Mouse (Mus musculus): Measurements from ENCODE around the gene Slc6a5. TPM values are rescaled to one million over a fixed set of nuclear protein-coding genes. Genes with fewer than 3 reads are reported as not detected.

Gene Slc6a5
- polyA plus RNA-seq, 1 experiment from 2014 or later = not detected

DNA sequence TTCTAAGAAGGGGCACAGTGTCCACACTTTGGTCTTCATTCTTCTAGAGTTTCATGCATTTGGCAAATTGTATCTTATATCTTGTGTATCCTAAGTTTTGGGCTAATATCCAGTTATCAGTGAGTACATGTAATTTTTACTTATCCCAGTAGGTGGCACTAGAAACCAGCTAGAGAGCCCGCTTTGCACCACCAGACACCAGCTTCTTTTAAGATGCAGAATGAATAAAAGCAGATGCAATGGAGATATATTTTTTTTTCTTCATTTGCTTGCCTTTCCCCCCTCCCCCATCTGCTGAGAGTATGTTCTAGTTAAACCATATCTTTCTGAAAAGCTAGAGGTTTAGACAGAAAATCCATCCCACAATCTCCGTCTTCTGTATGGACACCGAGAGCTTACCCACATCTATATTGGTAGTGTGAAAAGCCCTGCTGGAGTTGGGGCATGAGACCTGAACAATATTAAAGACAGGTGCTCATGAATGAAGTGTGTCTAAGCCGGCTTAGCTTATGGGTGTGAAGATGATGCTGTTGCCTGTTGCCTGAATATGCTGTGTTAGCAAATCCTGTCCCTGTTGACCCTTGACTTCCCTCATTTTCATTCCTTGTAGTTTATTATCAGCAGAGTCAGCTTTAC is 43.7 kb downstream of the Slc6a5 start:
- Histone ChIP-seq H3K36me3 (replicated peaks) (no peaks in the 10 kb centered on the region), H3K9me3 (no peaks in the 10 kb centered on the region), H3K27ac (no peak overlapping the region), H3K4me2 (no peak overlapping the region), H3K9ac (no peak overlapping the region), H3K4me1 (no peaks in the 10 kb centered on the region), H3K27me3 (peaks cover 13% of the 10 kb centered on the region; the same call in 1 of the 2 replicates), H3K4me3 (replicated peaks) (no peak overlapping the region)
- 46% methylated on average over 4 of the region's 4 CpGs for WGBS
- ATAC-seq (ENCODE audit: low FRiP score) = peak; percentile 41; the same call in 1 of the 2 replicates

DNA sequence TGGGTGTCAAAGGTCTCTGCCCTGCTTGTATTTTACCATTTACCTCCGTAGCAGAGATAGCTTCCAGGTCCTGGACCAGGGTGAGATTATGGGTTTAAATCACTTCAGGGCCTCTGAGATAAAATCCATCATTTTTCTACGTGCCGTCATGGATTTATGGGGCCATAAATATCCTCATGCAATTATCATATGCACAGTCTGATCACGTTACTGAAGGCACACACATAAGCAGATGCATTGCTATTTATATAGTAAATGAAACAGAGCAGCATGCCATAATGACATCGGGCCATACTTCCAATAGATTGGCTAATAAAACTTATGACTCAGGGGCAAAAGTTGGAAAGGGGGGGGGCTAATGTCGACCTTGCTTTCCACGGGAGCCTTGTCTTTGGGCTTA is 44.9 kb downstream of the Slc6a5 start:
- Histone ChIP-seq H3K4me2 (no peak overlapping the region), H3K9me3 (no peaks in the 10 kb centered on the region), H3K4me1 (no peaks in the 10 kb centered on the region), H3K27me3 (peaks cover 13% of the 10 kb centered on the region; the same call in 1 of the 2 replicates), H3K27ac (no peak overlapping the region), H3K9ac (no peak overlapping the region), H3K36me3 (replicated peaks) (no peaks in the 10 kb centered on the region), H3K4me3 (replicated peaks) (no peak overlapping the region)
- 84% methylated on average over 7 of the region's 7 CpGs for WGBS
- ATAC-seq (ENCODE audit: low FRiP score) = no peak

DNA sequence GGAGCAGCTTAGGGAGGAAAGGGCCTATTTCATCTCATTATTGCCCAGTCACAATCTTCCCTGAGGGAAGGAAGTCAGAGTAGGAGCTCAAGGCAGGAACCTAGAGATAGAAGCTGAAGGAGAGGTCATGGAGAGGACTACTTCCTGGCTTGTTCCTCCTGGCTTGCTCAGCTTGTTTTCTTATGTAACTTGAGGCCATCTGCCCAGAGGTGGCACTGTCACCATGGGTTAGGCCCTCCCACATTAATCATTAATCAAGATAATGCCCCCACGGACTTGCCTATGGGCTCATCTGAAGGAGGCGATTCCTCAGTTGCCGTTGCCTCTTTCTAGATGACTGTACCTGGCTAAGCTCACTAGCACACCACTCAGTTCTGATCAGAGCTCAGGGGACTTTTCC is 47.2 kb downstream of the Slc6a5 start:
- no peak overlapping the region for H3K9ac ChIP-seq
- H3K27ac ChIP-seq = no peak overlapping the region
- H3K4me2 ChIP-seq = no peak overlapping the region
- H3K4me1 ChIP-seq = no peaks in the 10 kb centered on the region
- 83% methylated on average over 3 of the region's 3 CpGs for WGBS
- H3K4me3 ChIP-seq (replicated peaks) = no peak overlapping the region
- H3K9me3 ChIP-seq = no peaks in the 10 kb centered on the region
- ATAC-seq (ENCODE audit: low FRiP score) = no peak
- no peaks in the 10 kb centered on the region; the same call in 1 of the 2 replicates for H3K27me3 ChIP-seq
- H3K36me3 ChIP-seq (replicated peaks) = no peaks in the 10 kb centered on the region

DNA sequence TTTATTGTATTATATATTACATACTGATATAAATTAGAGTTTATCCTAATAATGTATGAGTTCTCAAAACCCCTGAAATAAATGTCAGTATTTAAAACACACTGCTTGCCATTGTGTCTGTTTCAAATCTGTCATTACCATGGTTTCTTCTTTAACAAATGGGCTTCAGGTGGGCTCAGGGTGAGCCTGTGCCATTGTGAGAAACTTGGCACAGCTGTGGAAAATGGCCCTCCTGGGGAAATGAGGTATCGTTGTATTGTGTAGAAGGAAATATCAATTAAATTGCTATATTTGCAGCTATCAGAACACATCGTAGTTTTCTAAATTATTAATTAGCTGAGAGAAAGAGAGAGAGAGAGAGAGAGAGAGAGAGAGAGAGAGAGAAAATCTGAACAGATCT is 53.8 kb downstream of the Slc6a5 start:
- Histone ChIP-seq H3K27me3 (no peaks in the 10 kb centered on the region), H3K4me1 (no peaks in the 10 kb centered on the region), H3K27ac (no peak overlapping the region), H3K4me2 (no peak overlapping the region), H3K4me3 (replicated peaks) (no peak overlapping the region), H3K9me3 (no peaks in the 10 kb centered on the region), H3K9ac (no peak overlapping the region), H3K36me3 (replicated peaks) (no peaks in the 10 kb centered on the region)
- 83% methylated on average over 2 of the region's 2 CpGs for WGBS
- no peak for ATAC-seq (ENCODE audit: low FRiP score)

DNA sequence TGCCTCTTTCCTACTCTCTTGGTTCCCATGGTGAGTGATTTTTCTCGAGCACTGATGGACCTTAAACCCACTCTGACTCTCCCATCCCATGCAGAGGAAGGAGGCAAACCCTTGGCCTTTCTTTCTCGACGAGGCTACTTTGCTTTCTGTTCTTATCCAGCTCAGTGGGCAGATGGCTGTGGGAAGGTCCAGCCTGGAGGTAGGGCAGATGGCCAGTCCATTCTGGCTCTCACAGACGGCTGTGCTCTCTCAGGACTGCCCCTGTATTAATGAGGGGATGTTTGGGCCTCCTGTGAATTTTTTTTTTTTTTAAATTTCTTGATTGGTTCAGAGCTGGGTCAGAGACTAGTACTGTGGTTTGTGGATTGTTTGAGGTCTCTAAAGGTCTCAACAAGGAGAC is 59.6 kb downstream of the Slc6a5 start:
- Histone ChIP-seq H3K9me3 (no peaks in the 10 kb centered on the region), H3K27ac (no peak overlapping the region), H3K27me3 (peaks cover 33% of the 10 kb centered on the region), H3K4me2 (no peak overlapping the region), H3K4me1 (peaks cover 3% of the 10 kb centered on the region), H3K36me3 (replicated peaks) (no peaks in the 10 kb centered on the region), H3K4me3 (replicated peaks) (no peak overlapping the region), H3K9ac (no peak overlapping the region)
- WGBS = 37% methylated on average over 4 of the region's 4 CpGs
- ATAC-seq (ENCODE audit: low FRiP score) = no peak

DNA sequence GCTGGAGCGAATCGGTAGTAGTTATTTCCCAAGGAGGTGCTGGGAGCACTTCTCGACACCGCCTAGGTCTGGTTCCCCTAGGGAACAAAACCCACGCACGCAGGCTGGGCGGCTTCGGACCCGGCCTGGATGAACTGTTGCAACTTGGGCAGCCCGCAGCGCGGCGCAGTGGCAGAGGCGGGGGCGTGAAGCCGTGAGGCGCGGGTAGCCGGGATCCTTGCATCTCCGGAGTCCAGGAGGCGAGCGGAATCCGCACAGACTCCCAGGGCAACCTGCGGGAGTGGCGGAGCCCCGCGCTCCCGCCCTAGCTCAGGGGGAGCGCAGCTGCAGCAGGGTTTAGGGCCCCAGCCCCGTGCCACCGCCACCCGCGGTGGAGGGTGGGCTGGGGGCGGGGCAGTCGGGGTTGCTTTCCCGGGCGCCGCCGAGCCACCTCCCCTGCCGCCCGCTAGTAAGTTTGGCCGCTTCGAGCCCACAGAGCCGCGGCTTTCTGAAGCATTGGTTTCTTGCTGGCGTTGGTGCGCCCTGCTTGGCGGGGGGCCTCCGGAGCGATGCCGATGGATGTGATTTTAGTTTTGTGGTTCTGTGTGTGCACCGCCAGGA is 65.0 kb downstream of the Slc6a5 start, which contains the start of gene Nell1:
Gene Nell1, plus strand, starts transcription at position 24 of the 600 bp plus-strand sequence.
- no peaks in the 10 kb centered on the region for H3K9me3 ChIP-seq
- H3K4me3 ChIP-seq (replicated peaks) = peak within 1 kb of the TSS; percentile 57
- peak within 1 kb of the TSS; percentile 99 for H3K4me2 ChIP-seq
- H3K27me3 ChIP-seq = peaks cover 87% of the 10 kb centered on the region
- H3K4me1 ChIP-seq = peaks cover 18% of the 10 kb centered on the region
- no peaks in the 10 kb centered on the region for H3K36me3 ChIP-seq (replicated peaks)
- under 1% methylated on average over 49 of the region's 52 CpGs for WGBS
- H3K27ac ChIP-seq = no peak within 1 kb of the TSS
- H3K9ac ChIP-seq = peak within 1 kb of the TSS; percentile 61
- ATAC-seq (ENCODE audit: low FRiP score) = peak; percentile 73

DNA sequence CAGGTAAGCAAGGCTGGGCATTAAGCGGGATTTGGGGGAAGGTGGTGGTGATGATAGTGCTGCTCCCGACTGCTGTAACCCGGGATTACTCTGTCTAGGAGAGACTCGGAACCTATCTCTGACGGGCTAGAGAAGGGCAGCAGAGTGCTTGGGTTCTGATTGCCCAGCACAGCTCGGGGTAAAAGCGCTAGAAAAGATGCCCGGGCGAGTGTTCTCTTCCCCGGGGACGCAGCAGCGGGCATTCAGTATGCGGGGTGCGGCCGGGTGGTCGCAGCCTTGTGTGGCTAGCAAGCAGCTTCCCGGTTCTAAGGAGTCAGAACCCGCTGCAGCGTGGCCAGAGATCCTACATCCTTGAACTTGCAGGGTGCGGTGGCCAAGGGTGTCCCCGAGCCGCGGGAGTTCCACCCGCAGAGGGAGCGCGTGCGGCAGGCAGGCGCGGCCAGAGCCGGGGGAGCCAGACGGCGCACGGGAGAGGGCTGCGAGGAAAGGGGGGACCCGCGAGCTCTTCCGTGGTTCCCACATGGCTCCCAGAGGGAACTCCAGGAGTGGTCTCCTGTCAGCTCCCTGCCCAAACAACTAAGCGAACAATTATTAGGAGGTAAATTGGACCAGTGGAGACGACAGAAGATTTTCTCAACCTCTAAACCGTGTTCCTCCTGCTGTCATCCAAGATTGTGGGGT is 65.6 kb downstream of the Slc6a5 start:
- H3K27ac ChIP-seq = no peak overlapping the region
- H3K9ac ChIP-seq = peak overlapping the region; percentile 61
- H3K9me3 ChIP-seq = no peaks in the 10 kb centered on the region
- peak overlapping the region; percentile 57 for H3K4me3 ChIP-seq (replicated peaks)
- H3K27me3 ChIP-seq = peaks cover 94% of the 10 kb centered on the region
- ATAC-seq (ENCODE audit: low FRiP score) = peak; percentile 54
- peaks cover 18% of the 10 kb centered on the region for H3K4me1 ChIP-seq
- WGBS = 0% methylated on average over 35 of the region's 40 CpGs
- peak overlapping the region; percentile 99 for H3K4me2 ChIP-seq
- no peaks in the 10 kb centered on the region for H3K36me3 ChIP-seq (replicated peaks)

DNA sequence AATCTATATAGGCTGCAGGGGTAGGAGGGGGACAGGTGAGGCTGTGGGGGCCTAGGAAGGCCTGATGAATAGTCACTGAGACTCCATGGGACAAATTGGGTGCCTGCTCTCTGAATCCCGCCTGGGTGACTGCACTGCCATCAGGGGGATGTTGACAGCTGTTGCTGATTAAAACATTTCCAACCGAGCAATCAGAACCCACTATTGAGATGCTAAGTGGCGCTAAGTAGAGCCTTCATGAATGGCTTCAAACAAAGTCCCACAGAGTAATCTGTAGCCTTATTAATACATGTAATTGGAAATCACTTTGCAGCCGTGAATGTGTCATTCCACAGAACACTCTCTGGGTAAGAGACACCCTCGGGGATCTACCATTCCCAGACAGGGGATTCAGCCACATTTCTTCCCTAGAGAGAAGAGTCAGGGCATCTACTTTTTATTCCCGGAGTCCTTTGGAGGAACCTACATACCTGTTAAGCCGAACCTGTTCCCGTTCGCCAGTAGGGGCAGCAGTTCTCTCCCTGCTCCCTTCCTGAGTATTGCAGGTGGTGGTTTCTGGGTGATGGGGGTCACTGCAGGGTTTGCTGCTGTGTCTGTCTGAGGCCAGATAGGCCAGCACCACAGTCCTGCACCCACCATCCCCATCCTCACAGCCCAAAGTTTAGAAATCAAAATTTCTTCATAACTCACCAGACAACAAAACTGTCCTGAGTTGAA is 71.7 kb downstream of the Slc6a5 start:
- H3K9ac ChIP-seq = no peak overlapping the region
- H3K4me1 ChIP-seq = peaks cover 19% of the 10 kb centered on the region
- ATAC-seq (ENCODE audit: low FRiP score) = peak; percentile 76
- no peak overlapping the region for H3K27ac ChIP-seq
- no peaks in the 10 kb centered on the region for H3K9me3 ChIP-seq
- H3K4me3 ChIP-seq (replicated peaks) = no peak overlapping the region
- peaks cover 78% of the 10 kb centered on the region for H3K27me3 ChIP-seq
- WGBS = 4% methylated on average over 9 of the region's 9 CpGs
- no peak overlapping the region for H3K4me2 ChIP-seq
- H3K36me3 ChIP-seq (replicated peaks) = no peaks in the 10 kb centered on the region

DNA sequence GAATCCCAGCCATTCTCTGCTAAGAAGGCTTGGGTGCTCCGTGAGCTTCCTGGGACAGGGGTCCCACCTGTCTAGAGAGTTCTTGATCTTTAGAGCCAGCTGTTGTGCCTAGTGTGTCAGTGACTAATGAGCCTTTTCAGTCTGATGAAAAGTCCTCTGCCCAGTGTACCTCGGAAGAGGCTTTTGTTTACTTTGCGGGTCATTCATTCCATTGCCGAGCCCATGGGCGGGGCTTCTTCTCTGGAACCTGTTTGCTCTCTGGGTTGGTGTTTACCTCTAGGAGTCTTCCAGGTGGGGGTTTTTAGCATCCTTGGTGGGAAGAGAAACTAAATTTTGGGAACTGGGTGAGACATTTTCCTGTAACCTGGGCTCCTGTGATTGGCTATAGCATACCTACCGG is 74.8 kb downstream of the Slc6a5 start:
- no peak for ATAC-seq (ENCODE audit: low FRiP score)
- no peak overlapping the region for H3K4me2 ChIP-seq
- no peaks in the 10 kb centered on the region for H3K36me3 ChIP-seq (replicated peaks)
- H3K9me3 ChIP-seq = no peaks in the 10 kb centered on the region
- no peak overlapping the region for H3K27ac ChIP-seq
- H3K27me3 ChIP-seq = peaks cover 48% of the 10 kb centered on the region
- no peak overlapping the region for H3K9ac ChIP-seq
- H3K4me1 ChIP-seq = peaks cover 19% of the 10 kb centered on the region
- no peak overlapping the region for H3K4me3 ChIP-seq (replicated peaks)
- WGBS = 15% methylated on average over 6 of the region's 6 CpGs

DNA sequence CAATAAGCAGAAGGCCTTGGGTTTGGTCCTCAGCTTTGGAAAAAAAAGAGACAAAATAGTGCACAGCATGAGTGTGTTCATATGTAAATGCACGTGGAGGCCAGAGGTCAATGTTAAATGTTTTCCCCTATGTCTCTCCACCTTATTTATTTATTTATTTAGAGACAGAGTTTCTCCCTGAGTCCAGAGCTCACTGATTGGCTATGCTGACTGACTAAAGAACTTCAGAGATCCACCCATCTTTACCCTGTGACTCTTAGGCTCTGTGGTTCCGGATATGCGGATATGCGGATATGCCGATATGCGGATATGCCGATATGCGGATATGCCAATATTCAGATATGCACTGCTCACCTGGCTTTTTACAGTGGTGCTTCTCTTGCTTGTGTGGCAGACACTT is 76.0 kb downstream of the Slc6a5 start:
- Histone ChIP-seq H3K9ac (no peak overlapping the region), H3K36me3 (replicated peaks) (no peaks in the 10 kb centered on the region), H3K9me3 (no peaks in the 10 kb centered on the region), H3K27me3 (peaks cover 35% of the 10 kb centered on the region), H3K27ac (no peak overlapping the region), H3K4me2 (no peak overlapping the region), H3K4me1 (peaks cover 19% of the 10 kb centered on the region), H3K4me3 (replicated peaks) (no peak overlapping the region)
- 92% methylated on average over 8 of the region's 8 CpGs for WGBS
- no peak for ATAC-seq (ENCODE audit: low FRiP score)

DNA sequence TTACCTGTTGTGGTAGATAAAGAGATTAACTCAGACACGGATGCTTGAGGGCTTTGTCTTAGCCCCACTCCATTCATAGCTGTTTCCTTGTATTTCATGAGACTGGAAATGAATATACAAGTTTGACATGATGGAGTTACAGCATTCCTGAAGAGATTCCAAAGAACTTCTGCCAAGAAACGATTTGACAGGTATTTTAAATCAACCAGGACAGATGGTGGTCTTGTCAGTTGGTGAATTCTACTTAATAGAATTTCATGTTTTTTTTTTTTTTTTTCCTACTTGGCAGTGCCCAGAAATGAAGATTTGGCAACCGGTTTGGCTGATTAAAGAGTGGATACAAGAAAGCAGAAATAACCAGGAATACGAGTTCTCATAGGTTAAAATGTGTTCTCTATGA is 89.4 kb downstream of the Slc6a5 start:
- ATAC-seq (ENCODE audit: low FRiP score) = no peak
- Histone ChIP-seq H3K9ac (no peak overlapping the region), H3K4me2 (no peak overlapping the region), H3K27ac (no peak overlapping the region), H3K4me3 (replicated peaks) (no peak overlapping the region), H3K9me3 (no peaks in the 10 kb centered on the region), H3K4me1 (no peaks in the 10 kb centered on the region), H3K27me3 (no peaks in the 10 kb centered on the region), H3K36me3 (replicated peaks) (no peaks in the 10 kb centered on the region)
- WGBS = 84% methylated on average over 4 of the region's 4 CpGs

DNA sequence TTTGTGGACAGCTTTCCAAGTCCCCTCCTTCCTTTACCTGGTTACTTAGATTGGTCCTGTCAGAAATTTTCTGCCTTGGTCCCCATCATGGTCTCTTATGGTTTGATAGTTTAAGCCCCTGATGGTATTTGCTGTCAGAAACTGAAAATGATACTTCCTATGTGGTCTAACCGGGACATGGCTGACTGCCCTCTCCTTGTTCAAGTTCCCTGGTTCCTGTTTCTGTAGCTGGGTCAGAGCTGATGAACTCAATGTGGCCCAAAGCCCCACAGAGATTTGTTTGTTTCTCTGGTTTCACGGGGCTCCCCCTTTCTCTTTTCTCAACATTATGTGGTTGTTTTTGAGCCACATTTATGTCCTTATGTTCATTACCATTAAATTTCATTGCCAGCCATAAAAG is 95.3 kb downstream of the Slc6a5 start:
- no peak for ATAC-seq (ENCODE audit: low FRiP score)
- Histone ChIP-seq H3K4me3 (replicated peaks) (no peak overlapping the region), H3K27me3 (no peaks in the 10 kb centered on the region), H3K36me3 (replicated peaks) (no peaks in the 10 kb centered on the region), H3K9me3 (no peaks in the 10 kb centered on the region), H3K27ac (no peak overlapping the region), H3K4me2 (no peak overlapping the region), H3K4me1 (no peaks in the 10 kb centered on the region), H3K9ac (no peak overlapping the region)
- WGBS = 82% methylated on average over 2 of the region's 2 CpGs

Data from forebrain, embryonic 12.5 days (tissue).